In genomic region chr4:133040241-133040904, GRCm38 (mm10) we compare ENCODE assay signal across 12 mouse cellular contexts. TPM values are rescaled to one million over a fixed set of nuclear protein-coding genes. Genes with fewer than 3 reads are reported as not detected.
A peak's percentile ranks its signal among the peaks of the same experiment; 100 is the strongest.
DNase-seq lines count a peak whose midpoint lies in the region; ATAC-seq and TF ChIP-seq lines count a peak whose summit lies in the region.
"Had no signal": no experiment of that assay in that cellular context is flagged by ENCODE, and none has a peak within 500 bp of the region (broad histone marks: within the 10 kb centered on the region; RNA-seq: fewer than 3 reads in every experiment).

No protein-coding gene starts in this region.

- no peak for DNase-seq in heart, postnatal 36 days
- peak; percentile 97 for DNase-seq in ES-CJ7 (ENCODE audit: low read depth, low spot score)
- DNase-seq in forebrain, embryonic 14.5 days (ENCODE audit: low spot score): no peak
- DNase-seq in liver, embryonic 14.5 days (ENCODE audit: low read depth in 3 of 3, low spot score in 3 of 3): no peak
- no peak for DNase-seq in natural killer cell, adult 2 months (ENCODE audit: low spot score in 2 of 2)
- DNase-seq in adrenal gland, postnatal 14 days: no peak
- DNase-seq: gastrocnemius, postnatal 10 days; left cerebral cortex, postnatal 4 days; thymus, postnatal 36 days had no signal

- H3K4me3 ChIP-seq in heart, embryonic 14.5 days (ENCODE audit: control insufficient read depth in 1 of 2, insufficient read depth in 1 of 2, low read depth in 1 of 2, low read length in 2 of 2): peak overlapping the region; percentile 66 to 77
- H3K4me3 ChIP-seq in forebrain, embryonic 14.5 days (ENCODE audit: low read depth, low read length): no peak overlapping the region
- H3K4me3 ChIP-seq in liver, embryonic 14.5 days (ENCODE audit: insufficient read depth in 1 of 2, low read depth in 2 of 2, low read length in 2 of 2): no peak overlapping the region

- H3K27me3 ChIP-seq in heart, embryonic 14.5 days (ENCODE audit: control insufficient read depth, insufficient read depth, low read length): no peaks in the 10 kb centered on the region
- H3K27me3 ChIP-seq in forebrain, embryonic 14.5 days (replicated peaks; ENCODE audit: control insufficient read depth, insufficient read depth, low read length): 0 out of 2 replicates have a peak, but pooled peaks cover 19% of the 10 kb centered on the region
- H3K27me3 ChIP-seq in liver, embryonic 14.5 days (ENCODE audit: control insufficient read depth, insufficient read depth, low read length): peaks cover 52% of the 10 kb centered on the region
- H3K27me3 ChIP-seq: CH12.LX had no signal

- no peak for TF ChIP-seq EP300 in liver, embryonic 14.5 days (IDR thresholded peaks at IDR 0.05; ENCODE audit: low read depth)

- peak overlapping the region; percentile 90 for H3K9ac ChIP-seq in heart, embryonic 14.5 days (ENCODE audit: low read length)
- H3K9ac ChIP-seq in forebrain, embryonic 14.5 days (ENCODE audit: low read length): 0 out of 2 replicates have a peak overlapping the region, but pooled peaks have one; percentile 5
- no peak overlapping the region for H3K9ac ChIP-seq in liver, embryonic 14.5 days (replicated peaks)

- H3K36me3 ChIP-seq in heart, embryonic 14.5 days (ENCODE audit: control insufficient read depth, insufficient read depth, low read length): no peaks in the 10 kb centered on the region
- H3K36me3 ChIP-seq in forebrain, embryonic 14.5 days (ENCODE audit: control insufficient read depth, insufficient read depth, low read length): 0 out of 2 replicates have a peak, but pooled peaks cover under 1% of the 10 kb centered on the region
- no peaks in the 10 kb centered on the region for H3K36me3 ChIP-seq in liver, embryonic 14.5 days (replicated peaks; ENCODE audit: control insufficient read depth, insufficient read depth, low read depth)

- H3K9me3 ChIP-seq in heart, embryonic 14.5 days (ENCODE audit: control insufficient read depth, low read length): no peaks in the 10 kb centered on the region
- no peaks in the 10 kb centered on the region for H3K9me3 ChIP-seq in forebrain, embryonic 14.5 days (replicated peaks; ENCODE audit: control insufficient read depth, low read length)
- H3K9me3 ChIP-seq in liver, embryonic 14.5 days (ENCODE audit: control insufficient read depth, low read length): no peaks in the 10 kb centered on the region

- H3K4me2 ChIP-seq in heart, embryonic 14.5 days (ENCODE audit: low read length): peak overlapping the region; percentile 98
- H3K4me2 ChIP-seq in forebrain, embryonic 14.5 days (ENCODE audit: low read length): peak overlapping the region; percentile 100; the same call in 1 of the 2 replicates
- H3K4me2 ChIP-seq in liver, embryonic 14.5 days (ENCODE audit: low read depth): peak overlapping the region; percentile 22; the same call in 1 of the 2 replicates

- H3K4me1 ChIP-seq in heart, embryonic 14.5 days (ENCODE audit: control insufficient read depth in 2 of 2, insufficient read depth in 2 of 2, low read length in 2 of 2): peaks cover 59 to 85% of the 10 kb centered on the region in 2 experiments
- H3K4me1 ChIP-seq in forebrain, embryonic 14.5 days (ENCODE audit: control insufficient read depth, insufficient read depth, low read length): peaks cover 63% of the 10 kb centered on the region
- peaks cover 7 to 29% of the 10 kb centered on the region in 2 experiments; a peak in 3 of 4 replicates for H3K4me1 ChIP-seq in liver, embryonic 14.5 days (replicated peaks; ENCODE audit: control insufficient read depth in 2 of 2, insufficient read depth in 2 of 2, low read length in 1 of 2)

- no peak for TF ChIP-seq CTCF in liver, embryonic 14.5 days (IDR thresholded peaks at IDR 0.05; ENCODE audit: low read depth)

- peak overlapping the region; percentile 22 to 97; a peak in 3 of 4 replicates for H3K27ac ChIP-seq in heart, embryonic 14.5 days (replicated peaks in 1 of 2; ENCODE audit: control insufficient read depth in 1 of 2, insufficient read depth in 1 of 2, low read depth in 2 of 2, low read length in 2 of 2)
- no peak overlapping the region for H3K27ac ChIP-seq in forebrain, embryonic 14.5 days (ENCODE audit: low read depth, low read length)
- H3K27ac ChIP-seq in liver, embryonic 14.5 days: no peak overlapping the region

- no peak for ATAC-seq in heart, embryonic 14.5 days (ENCODE audit: insufficient number of reproducible peaks, insufficient read depth, low FRiP score, low read depth)
- ATAC-seq in forebrain, embryonic 14.5 days: no peak
- ATAC-seq in liver, embryonic 14.5 days (ENCODE audit: insufficient read depth): no peak
- ATAC-seq in megakaryocyte, adult 5-6 weeks (ENCODE audit: poor library complexity, severe bottlenecking): no peak

- intact Hi-C loops in heart, postnatal 36 days (cut with DNase I): loop anchor here (1.0 kb wide), 1 partner anchor 15 kb away; no protein-coding TSS in a partner anchor

- WGBS in heart, embryonic 14.5 days: 46% methylated on average over 14 of the region's 14 CpGs
- 38% methylated on average over 14 of the region's 14 CpGs for WGBS in forebrain, embryonic 14.5 days
- 72% methylated on average over 14 of the region's 14 CpGs for WGBS in liver, embryonic 14.5 days (ENCODE audit: insufficient replicate concordance)

RNA-seq across cellular contexts. Expression of gene Ahdc1, which starts 29.3 kb away (rescaled TPM):
- polyA plus RNA-seq in heart, embryonic 14.5 days (2014; fragmentation: Nextera tagmentation; extraction: Ambion mirVana): 7.1 and 9.0 TPM in 2 replicates
- total RNA-seq in heart, postnatal 36 days (2021): 10 to 100 TPM; 41.9 to 50.8 TPM
- 8.6 and 12.2 TPM in 2 replicates for polyA plus RNA-seq in forebrain, embryonic 14.5 days (2014; fragmentation: Nextera tagmentation; extraction: Ambion mirVana)
- polyA plus RNA-seq in liver, embryonic 14.5 days (2012; rRNA removed): 1.3 and 1.7 TPM in 2 replicates
- polyA plus RNA-seq in liver, embryonic 14.5 days (2014; fragmentation: Nextera tagmentation; extraction: Ambion mirVana): 0.53 and 0.75 TPM in 2 replicates
- total RNA-seq in adrenal gland, postnatal 14 days (2021): 65.0 and 71.9 TPM in 2 replicates
- total RNA-seq in megakaryocyte, adult 5-6 weeks (2015): 3.0 and 4.4 TPM in 2 replicates
- total RNA-seq in megakaryocyte, adult 5-6 weeks (2017): 0.77 and 3.6 TPM in 2 replicates

Comparison
In these comparisons a context has a peak if more than half of its experiments do, and no peak if none do; other contexts are left out.
1. H3K27ac ChIP-seq: peak in heart, embryonic 14.5 days (2 of 2); none in forebrain, embryonic 14.5 days (single experiment) and liver, embryonic 14.5 days (single experiment).
2. H3K4me2 ChIP-seq: peak in every context shown above with its lines; median percentile 100 in forebrain, embryonic 14.5 days; 98 in heart, embryonic 14.5 days; 22 in liver, embryonic 14.5 days.
3. H3K4me3 ChIP-seq: peak in heart, embryonic 14.5 days (2 of 2); none in forebrain, embryonic 14.5 days (single experiment) and liver, embryonic 14.5 days (0 of 2).
4. RNA of gene Ahdc1, which starts 29.3 kb away (total RNA-seq): 65.0 to 71.9 TPM in adrenal gland, postnatal 14 days and 41.9 to 50.8 TPM in heart, postnatal 36 days; 0.77 to 4.4 TPM in megakaryocyte, adult 5-6 weeks; every median in the first group is over 4 times any median in the second.